Mouse (Mus musculus) layer of hippocampus, postnatal 36 days (tissue): ENCODE results near the gene Olfr441. TPM values are rescaled to one million over a fixed set of nuclear protein-coding genes. Genes with fewer than 3 reads are reported as not detected.
"Not testable (repeated sequence)": the region's sequence is repeated elsewhere in the genome, so short reads cannot be mapped to it uniquely, and the experiment has no call there.

Experiments used
- DNase-seq, 2 experiments: peaks; one replicate each; pipeline ENCODE4 v3.0.0; 2022
- total RNA-seq, 2 experiments: library from RNA; stranded (reverse); gene quantifications; 2 replicates each; pipeline ENCODE4 v1.2.3; 2021

Gene Olfr441
- not detected for total RNA-seq

DNA sequence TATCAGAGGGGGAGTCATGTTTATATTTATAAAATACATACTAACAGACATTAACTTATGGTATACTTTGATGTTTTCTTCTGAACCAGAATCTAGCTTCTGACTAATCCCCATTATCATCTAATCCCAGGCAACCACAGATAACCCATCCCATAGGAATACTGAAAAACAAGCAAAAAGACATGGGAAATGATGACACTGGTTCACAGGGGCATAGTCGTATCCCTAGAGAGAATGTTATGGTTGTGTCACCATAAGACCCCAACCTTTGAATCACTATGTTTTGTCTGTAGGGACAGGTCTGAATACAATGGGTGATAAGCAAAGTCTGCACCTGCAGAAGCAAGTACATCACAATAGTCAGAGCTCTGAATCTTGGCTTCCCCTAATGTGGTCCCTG, at the start of gene Olfr441:
Gene Olfr441, plus strand, starts transcription at position 301 of the 400 bp plus-strand sequence.
- DNase-seq: not testable (repeated sequence)

DNA sequence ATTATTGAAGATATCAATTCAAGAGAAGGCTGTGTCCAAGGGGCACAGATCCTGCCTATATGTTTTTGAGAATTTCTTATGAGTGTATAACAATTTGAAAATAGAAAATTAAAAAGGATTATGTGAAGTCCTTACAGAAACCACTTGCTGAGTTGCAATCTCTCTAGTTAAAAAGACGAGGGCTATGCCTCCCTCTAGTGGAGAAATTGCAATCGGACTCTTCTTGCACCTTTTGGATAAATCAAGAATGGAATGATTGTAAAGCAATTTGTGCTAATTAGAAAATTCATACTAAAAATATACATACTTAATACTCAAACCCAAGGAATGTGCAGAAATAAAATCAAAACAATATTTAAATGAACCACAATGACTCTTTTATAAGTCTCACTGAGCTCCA, 27.4 kb upstream of the Olfr441 start:
- DNase-seq: no peak

DNA sequence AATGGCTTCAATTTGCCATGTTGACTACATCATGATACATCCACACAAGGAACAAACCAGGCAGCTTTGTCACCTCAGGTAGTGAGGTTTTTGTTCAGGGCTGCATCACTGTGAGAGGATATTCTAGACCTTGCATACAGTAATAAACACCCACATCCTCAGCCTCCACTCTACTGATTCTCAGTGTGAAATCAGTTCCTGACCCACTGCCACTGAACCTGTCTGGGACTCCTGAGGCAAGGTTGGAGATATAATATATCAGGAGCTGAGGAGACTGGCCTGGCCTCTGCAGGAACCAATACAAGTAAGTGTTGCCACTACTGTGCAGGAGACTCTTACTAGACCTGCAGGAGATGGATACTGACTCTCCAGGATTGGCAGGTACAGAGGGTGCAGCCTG, 24.8 kb upstream of the Olfr441 start:
- not testable (repeated sequence) for DNase-seq

DNA sequence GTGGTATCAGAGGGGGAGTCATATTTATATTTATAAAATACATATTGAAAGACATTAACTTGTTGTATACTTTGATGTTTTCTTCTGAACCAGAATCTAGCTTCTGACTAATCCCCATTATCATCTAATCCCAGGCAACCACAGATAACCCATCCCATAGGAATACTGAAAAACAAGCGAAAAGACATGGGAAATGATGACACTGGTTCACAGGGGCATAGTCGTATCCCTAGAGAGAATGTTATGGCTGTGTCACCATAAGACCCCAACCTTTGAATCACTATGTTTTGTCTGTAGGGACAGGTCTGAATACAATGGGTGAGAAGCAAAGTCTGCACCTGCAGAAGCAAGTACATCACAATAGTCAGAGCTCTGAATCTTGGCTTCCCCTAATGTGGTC, 40.1 kb downstream of the Olfr441 start, which contains the start of gene Olfr237-ps1:
Gene Olfr237-ps1, plus strand, starts transcription at position 301 of the 400 bp plus-strand sequence.
- DNase-seq: not testable (repeated sequence)

DNA sequence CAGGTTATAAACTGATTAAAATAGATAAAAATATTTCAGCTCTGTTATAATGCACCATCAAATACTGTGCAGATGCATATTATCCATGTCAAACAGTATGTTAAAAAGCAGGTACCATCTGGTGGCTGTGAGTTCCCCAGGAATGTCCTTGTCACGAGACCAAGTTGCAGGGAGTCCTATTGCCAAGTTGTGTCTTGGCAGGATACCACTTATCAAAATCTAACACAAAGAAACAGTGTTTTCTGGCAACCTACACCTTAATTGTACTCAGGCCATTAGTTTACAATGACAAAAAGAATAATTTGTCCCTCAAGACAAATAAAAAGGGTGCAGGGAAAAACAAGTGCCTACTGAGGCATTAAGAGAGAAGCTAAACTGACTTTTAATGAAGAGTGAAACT, 53.3 kb downstream of the Olfr441 start:
- DNase-seq: no peak

DNA sequence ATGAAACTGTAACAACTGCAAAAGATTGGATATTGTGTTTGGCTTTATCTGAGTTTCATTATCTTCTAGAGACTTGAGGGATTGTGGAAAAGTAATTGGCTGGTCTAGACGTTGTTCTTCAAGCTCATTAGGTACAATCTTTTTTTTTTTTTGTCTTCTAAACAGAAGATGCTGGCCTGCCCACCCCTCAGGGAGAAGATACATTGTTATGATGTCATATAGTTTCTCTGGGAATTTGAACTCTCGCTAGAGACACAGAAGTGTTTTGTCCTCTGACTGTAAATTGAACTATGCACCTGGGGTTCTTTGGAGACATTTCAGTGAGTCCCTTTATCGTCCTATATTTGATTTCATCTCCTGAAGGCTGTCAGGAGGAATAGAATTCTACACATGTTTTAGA, 56.8 kb downstream of the Olfr441 start, which contains the start of gene Olfr437:
Gene Olfr437, plus strand, starts transcription at position 301 of the 400 bp plus-strand sequence.
- no peak for DNase-seq

DNA sequence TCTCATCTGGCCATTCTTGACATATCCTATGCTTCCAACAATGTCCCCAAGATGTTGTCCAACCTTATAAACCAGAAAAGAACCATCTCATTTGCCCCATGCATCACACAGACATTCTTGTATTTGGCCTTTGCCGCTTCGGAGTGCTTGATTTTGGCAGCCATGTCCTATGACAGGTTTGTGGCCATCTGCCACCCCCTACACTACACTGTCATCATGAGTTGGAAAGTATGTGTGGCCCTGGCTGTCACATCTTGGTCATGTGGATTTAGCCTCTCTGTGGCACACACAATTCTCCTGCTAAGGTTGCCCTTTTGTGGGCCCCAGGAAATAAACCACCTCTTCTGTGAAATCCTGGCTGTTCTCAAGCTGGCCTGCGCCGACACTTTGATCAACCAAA, 61.1 kb downstream of the Olfr441 start:
- DNase-seq: no peak

Other genes starting within 250 kb of the Olfr441 start
- not detected for gene Olfr448, start 215.9 kb upstream of the Olfr441 start, total RNA-seq
- gene Olfr447, start 197.5 kb upstream of the Olfr441 start, total RNA-seq: not detected
- not detected for gene Olfr446, start 185.0 kb upstream of the Olfr441 start, total RNA-seq
- gene Olfr444, start 157.3 kb upstream of the Olfr441 start, total RNA-seq: not detected
- gene Olfr237-ps1, start 40.2 kb downstream of the Olfr441 start, total RNA-seq: not detected
- not detected for gene Olfr437, start 56.9 kb downstream of the Olfr441 start, total RNA-seq
- not detected for gene Olfr13, start 65.8 kb downstream of the Olfr441 start, total RNA-seq
- gene Olfr435, start 90.8 kb downstream of the Olfr441 start, total RNA-seq: not detected
- gene Olfr434, start 106.7 kb downstream of the Olfr441 start, total RNA-seq: not detected
- not detected for gene Olfr47, start 125.2 kb downstream of the Olfr441 start, total RNA-seq
- 1 to 10 TPM; 2.4 to 2.7 TPM for gene Arhgef5, start 159.2 kb downstream of the Olfr441 start, total RNA-seq
- not detected for gene Nobox, start 203.2 kb downstream of the Olfr441 start, total RNA-seq